Mouse (Mus musculus) midbrain, embryonic 15.5 days (tissue): Measurements from ENCODE around the gene Myo10. TPM values are rescaled to one million over a fixed set of nuclear protein-coding genes. Genes with fewer than 3 reads are reported as not detected.

ENCODE experiments used
- ATAC-seq: fragments of 200-750 bp; cut with Nextera tagmentation; replicated peaks from 2 replicates; pipeline ENCODE4 v1.8.0; 2017; ENCODE audit warnings: moderate TSS enrichment
- H3K27ac ChIP-seq: fragments of 300-500 bp; sonication (generic); 2 replicates; pipeline ENCODE4 v1.5.1; 2015; ENCODE audit warnings: mild to moderate bottlenecking, inconsistent platforms
- H3K27me3 ChIP-seq: fragments of 300-500 bp; sonication (generic); replicated peaks from 2 replicates; pipeline ENCODE4 v1.6.1; 2015; ENCODE audit warnings: inconsistent platforms
- H3K36me3 ChIP-seq: fragments of 300-500 bp; sonication (generic); replicated peaks from 2 replicates; pipeline ENCODE4 v1.6.1; 2015; ENCODE audit warnings: inconsistent platforms
- H3K4me1 ChIP-seq: fragments of 300-500 bp; sonication (generic); 2 replicates; pipeline ENCODE4 v1.6.1; 2015; ENCODE audit warnings: inconsistent platforms
- H3K4me2 ChIP-seq: fragments of 300-500 bp; sonication (generic); 2 replicates; pipeline ENCODE4 v1.6.1; 2015; ENCODE audit warnings: inconsistent platforms, mild to moderate bottlenecking, moderate library complexity
- H3K4me3 ChIP-seq: fragments of 300-500 bp; sonication (generic); 2 replicates; pipeline ENCODE4 v1.5.1; 2015; ENCODE audit warnings: mild to moderate bottlenecking, inconsistent platforms
- H3K9ac ChIP-seq: fragments of 300-500 bp; sonication (generic); 2 replicates; pipeline ENCODE4 v1.6.1; 2015; ENCODE audit warnings: mild to moderate bottlenecking, inconsistent platforms
- H3K9me3 ChIP-seq: fragments of 300-500 bp; sonication (generic); 2 replicates; pipeline ENCODE4 v1.6.1; 2016; ENCODE audit warnings: inconsistent platforms
- WGBS: fragments of 180-500 bp; shearing (Covaris S2); methylation state at CpG from one replicate; pipeline ENCODE4 v1.1.7; 2015; ENCODE audit warnings: mixed read lengths; 5-methylcytosine and 5-hydroxymethylcytosine counted together
- polyA plus RNA-seq: library from polyadenylated mRNA; unstranded; fragments of >200 nt; fragmentation: Nextera tagmentation; extraction: Ambion mirVana; gene quantifications from 2 replicates; pipeline ENCODE4 v1.2.1, GENCODE M21; 2015

Gene Myo10
- polyA plus RNA-seq, 1 experiment from 2014 or later, result 28.1 TPM

DNA sequence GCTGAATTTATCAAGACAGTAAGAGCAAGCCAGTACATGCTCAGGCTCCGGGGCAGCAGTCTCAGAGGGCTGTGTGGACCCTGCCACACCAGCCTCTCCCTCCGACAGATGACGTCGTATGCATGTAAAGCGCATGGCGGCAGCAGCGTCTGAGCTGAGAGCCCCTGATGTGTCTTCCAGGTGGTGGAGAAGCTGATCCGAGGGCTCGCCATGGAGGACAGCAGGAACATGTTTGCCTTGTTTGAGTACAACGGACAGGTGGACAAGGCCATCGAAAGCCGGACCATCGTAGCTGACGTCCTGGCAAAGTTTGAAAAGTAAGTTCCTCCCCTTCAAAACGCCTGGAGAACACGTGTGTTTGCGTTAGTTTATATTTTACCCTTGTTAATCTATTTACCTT, 184.0 kb downstream of the Myo10 start:
- WGBS, result 93% methylated on average over 17 of the region's 17 CpGs
- no peak for ATAC-seq
- H3K4me2 ChIP-seq, result no peak overlapping the region
- H3K27ac ChIP-seq, result no peak overlapping the region
- no peak overlapping the region for H3K9ac ChIP-seq
- H3K9me3 ChIP-seq, result no peaks in the 10 kb centered on the region
- no peaks in the 10 kb centered on the region for H3K27me3 ChIP-seq
- no peak overlapping the region for H3K4me3 ChIP-seq
- H3K4me1 ChIP-seq, result no peaks in the 10 kb centered on the region
- 0 out of 2 replicates have a peak, but pooled peaks cover 4% of the 10 kb centered on the region for H3K36me3 ChIP-seq

DNA sequence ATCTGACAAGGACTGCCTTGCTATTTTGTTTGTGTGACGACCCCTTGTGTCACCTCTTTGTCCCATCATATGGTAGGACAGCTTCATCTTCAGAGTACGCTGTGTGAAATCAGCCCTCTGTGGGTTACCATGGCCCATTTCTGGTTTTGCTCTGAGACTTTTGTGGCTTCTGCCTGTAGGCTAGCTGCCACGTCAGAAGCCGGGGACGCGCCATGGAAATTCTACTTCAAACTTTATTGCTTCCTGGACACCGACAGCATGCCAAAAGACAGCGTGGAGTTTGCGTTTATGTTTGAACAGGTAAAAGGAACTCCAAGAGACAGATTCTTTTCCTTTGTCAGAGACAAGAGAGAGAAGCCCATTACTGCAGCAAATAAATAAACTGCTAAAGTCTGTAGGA, 184.6 kb downstream of the Myo10 start:
- Histone ChIP-seq H3K9ac (no peak overlapping the region), H3K4me3 (no peak overlapping the region), H3K4me1 (no peaks in the 10 kb centered on the region), H3K9me3 (no peaks in the 10 kb centered on the region), H3K27me3 (no peaks in the 10 kb centered on the region), H3K36me3 (0 out of 2 replicates have a peak, but pooled peaks cover 4% of the 10 kb centered on the region), H3K4me2 (no peak overlapping the region), H3K27ac (no peak overlapping the region)
- ATAC-seq, result no peak
- WGBS, result 94% methylated on average over 9 of the region's 9 CpGs

DNA sequence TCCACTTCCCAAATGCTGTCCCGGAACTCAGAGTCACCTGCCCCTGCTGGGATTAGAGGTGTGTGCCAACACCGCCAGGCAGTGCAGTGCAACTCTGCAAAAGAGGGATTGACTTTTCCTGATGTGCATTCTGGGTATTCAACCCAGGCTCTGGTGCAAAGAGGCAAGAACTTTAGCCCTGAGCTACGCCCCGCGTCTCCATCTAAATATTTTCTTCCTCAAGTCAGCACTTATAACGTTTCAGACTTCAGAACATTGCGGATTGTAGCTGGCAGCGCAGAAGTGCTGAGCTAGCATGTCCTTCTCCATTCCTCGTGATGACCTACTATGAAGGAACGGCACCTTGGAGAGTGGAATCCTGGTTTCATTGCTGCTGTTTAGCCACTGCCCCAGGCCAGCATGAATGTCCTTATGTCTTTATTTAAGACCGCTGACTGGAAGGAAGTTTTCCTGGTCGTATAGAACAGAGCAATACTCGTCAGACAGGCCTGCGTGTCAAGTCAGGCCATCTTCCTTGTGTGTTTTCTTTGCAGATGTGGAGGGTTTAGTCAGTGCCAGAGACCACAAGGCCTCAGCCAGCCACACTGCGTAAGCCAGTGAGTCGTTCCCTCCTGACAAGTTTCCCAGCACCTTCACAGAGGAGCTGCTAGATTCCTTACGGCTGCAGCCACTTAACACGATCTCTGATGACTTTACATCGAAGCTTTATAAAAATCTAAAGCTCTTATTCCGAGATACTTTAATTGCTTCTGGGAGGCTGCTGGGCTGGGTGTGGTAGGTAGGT, 186.5 kb downstream of the Myo10 start:
- Histone ChIP-seq H3K9ac (no peak overlapping the region), H3K4me1 (no peaks in the 10 kb centered on the region), H3K4me2 (no peak overlapping the region), H3K27me3 (no peaks in the 10 kb centered on the region), H3K4me3 (no peak overlapping the region), H3K36me3 (peaks cover 4% of the 10 kb centered on the region; the same call in 1 of the 2 replicates), H3K27ac (no peak overlapping the region), H3K9me3 (no peaks in the 10 kb centered on the region)
- ATAC-seq, result no peak
- 92% methylated on average over 20 of the region's 20 CpGs for WGBS

DNA sequence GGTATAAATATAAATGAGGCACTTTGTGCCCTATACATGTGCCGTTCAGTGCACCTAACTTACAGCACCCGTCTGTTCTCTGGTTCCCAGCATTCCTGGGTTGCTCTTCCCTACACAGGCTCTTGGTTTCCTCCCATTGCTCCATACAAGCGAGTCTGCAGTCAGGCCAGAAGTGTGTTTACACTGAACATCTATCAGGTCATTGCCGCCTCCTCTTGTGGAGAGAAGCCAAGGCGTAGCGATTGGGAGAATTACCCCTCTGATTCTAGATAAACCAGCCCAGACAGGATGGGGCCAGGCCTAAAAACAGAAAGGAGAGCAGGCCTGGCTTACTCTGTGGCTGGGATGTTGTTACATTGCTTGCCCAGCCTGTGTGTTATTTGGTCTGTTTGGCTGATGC, 187.3 kb downstream of the Myo10 start:
- Histone ChIP-seq H3K27me3 (no peaks in the 10 kb centered on the region), H3K9ac (no peak overlapping the region), H3K36me3 (peaks cover 4% of the 10 kb centered on the region; the same call in 1 of the 2 replicates), H3K4me1 (no peaks in the 10 kb centered on the region), H3K9me3 (no peaks in the 10 kb centered on the region), H3K4me3 (no peak overlapping the region), H3K4me2 (no peak overlapping the region), H3K27ac (no peak overlapping the region)
- ATAC-seq, result no peak
- 96% methylated on average over 6 of the region's 6 CpGs for WGBS

DNA sequence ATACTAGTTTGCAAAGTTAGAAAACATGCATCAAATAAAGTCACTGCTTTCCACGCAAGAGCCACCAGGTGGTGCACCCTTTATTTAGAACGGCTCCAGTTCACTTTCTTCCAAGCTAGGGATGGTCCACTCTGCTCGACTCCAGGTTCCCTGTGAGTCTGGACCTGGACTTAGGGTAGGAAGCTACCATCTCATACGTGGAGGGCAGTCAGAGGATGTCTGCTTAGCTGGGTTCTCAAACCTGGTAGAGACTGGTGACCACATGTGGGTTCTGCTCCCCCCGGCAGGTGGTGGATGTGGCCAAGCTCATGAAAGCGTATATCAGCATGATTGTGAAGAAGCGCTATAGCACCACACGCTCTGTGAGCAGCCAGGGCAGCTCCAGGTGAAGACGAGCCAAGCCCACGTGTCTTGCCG, 189.5 kb downstream of the Myo10 start:
- 93% methylated on average over 11 of the region's 11 CpGs for WGBS
- Histone ChIP-seq H3K27me3 (no peaks in the 10 kb centered on the region), H3K9ac (no peak overlapping the region), H3K4me1 (no peaks in the 10 kb centered on the region), H3K9me3 (no peaks in the 10 kb centered on the region), H3K36me3 (peaks cover 4% of the 10 kb centered on the region; the same call in 1 of the 2 replicates), H3K27ac (no peak overlapping the region), H3K4me2 (no peak overlapping the region), H3K4me3 (no peak overlapping the region)
- ATAC-seq, result no peak

DNA sequence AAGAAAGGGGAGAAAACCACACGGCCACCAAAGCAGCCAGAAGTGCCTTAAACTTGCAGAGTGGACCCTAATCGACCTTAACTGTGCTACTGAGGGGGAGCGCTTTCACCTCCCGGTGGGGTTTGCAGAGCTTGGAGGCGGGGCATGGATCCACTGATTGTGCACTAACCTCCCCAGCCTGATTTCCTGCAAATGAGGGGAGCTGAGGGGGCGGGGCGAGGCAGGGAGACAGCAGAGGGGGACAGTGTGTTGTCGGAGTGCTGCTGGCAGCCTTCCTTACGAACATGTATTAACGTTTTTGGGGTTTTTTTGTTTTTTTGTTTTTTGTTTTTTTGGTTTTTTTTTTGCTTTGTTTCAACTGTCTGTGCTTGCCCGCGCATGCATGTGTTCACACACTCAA, 190.2 kb downstream of the Myo10 start:
- no peaks in the 10 kb centered on the region for H3K9me3 ChIP-seq
- no peak for ATAC-seq
- no peak overlapping the region for H3K27ac ChIP-seq
- H3K9ac ChIP-seq, result no peak overlapping the region
- no peak overlapping the region for H3K4me2 ChIP-seq
- WGBS, result 86% methylated on average over 12 of the region's 12 CpGs
- H3K4me1 ChIP-seq, result no peaks in the 10 kb centered on the region
- H3K36me3 ChIP-seq, result peaks cover 4% of the 10 kb centered on the region; the same call in 1 of the 2 replicates
- no peak overlapping the region for H3K4me3 ChIP-seq
- H3K27me3 ChIP-seq, result no peaks in the 10 kb centered on the region

DNA sequence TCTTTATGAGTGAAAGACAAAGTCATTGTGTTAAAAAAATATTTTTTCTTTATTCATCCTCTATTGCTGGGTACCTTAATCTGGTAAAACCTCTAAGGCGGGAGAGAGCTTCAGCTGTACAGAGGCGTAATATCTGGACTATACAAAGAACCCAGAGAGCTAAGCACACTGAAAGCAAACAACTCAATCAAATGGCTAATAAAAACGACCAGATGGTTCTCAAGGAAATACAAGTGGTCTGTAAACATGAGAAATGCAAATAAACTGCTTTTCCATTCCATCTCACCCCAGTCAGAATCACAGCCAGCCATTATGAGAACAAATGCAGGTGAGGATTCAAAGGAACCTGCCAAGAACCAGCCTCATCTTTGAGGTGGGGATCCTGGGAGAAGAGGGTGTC, 192.2 kb downstream of the Myo10 start:
- no peak overlapping the region for H3K9ac ChIP-seq
- WGBS, result 88% methylated on average over 3 of the region's 3 CpGs
- no peak for ATAC-seq
- no peaks in the 10 kb centered on the region for H3K9me3 ChIP-seq
- H3K4me2 ChIP-seq, result no peak overlapping the region
- H3K27me3 ChIP-seq, result no peaks in the 10 kb centered on the region
- H3K27ac ChIP-seq, result no peak overlapping the region
- H3K4me1 ChIP-seq, result no peaks in the 10 kb centered on the region
- no peaks in the 10 kb centered on the region; the same call in 1 of the 2 replicates for H3K36me3 ChIP-seq
- no peak overlapping the region for H3K4me3 ChIP-seq

DNA sequence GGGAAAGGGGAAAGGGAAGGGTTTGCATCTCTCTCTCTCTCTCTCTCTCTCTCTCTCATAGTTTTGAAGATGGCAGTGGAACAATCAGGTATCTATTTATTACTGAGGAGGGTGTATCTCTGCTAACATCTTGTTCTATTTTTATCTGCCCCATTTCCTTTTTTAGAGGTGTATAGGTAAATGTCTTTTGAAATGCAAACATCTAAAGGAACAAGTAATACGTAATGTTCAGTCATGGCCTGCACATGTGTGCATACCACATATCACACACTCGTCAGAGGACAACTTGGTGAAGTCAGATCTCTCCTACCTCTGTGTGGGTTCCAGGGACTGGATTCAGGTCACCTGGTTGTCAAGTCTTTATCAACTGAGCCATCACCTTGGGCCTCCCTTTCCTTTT, 194.9 kb downstream of the Myo10 start:
- H3K9me3 ChIP-seq, result no peaks in the 10 kb centered on the region
- H3K27me3 ChIP-seq, result no peaks in the 10 kb centered on the region
- ATAC-seq, result no peak
- 94% methylated on average over 2 of the region's 2 CpGs for WGBS
- no peaks in the 10 kb centered on the region for H3K4me1 ChIP-seq
- no peak overlapping the region for H3K4me2 ChIP-seq
- H3K4me3 ChIP-seq, result no peak overlapping the region
- H3K27ac ChIP-seq, result no peak overlapping the region
- no peak overlapping the region for H3K9ac ChIP-seq
- H3K36me3 ChIP-seq, result no peaks in the 10 kb centered on the region; the same call in 1 of the 2 replicates

DNA sequence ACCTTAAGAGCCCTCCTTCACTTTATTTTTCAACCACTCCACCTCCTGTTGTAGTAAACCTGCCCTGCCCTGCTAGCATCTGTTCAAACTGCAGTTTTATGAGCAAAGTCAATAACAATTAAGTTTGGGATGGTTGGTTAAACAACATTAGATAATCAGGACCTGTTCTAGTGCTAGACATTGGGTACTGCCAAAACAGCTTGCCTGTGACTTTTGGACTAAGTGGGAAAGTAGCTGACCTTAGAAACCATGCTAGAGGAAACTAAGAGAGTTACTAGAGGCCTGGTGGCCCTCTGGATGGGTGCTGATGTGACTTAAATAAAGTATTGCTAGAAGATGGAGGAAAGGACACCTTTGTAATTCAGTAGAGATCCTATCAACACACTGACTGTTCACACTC, 199.7 kb downstream of the Myo10 start:
- Histone ChIP-seq H3K4me2 (no peak overlapping the region), H3K9me3 (no peaks in the 10 kb centered on the region), H3K9ac (no peak overlapping the region), H3K27ac (no peak overlapping the region), H3K36me3 (no peaks in the 10 kb centered on the region), H3K27me3 (no peaks in the 10 kb centered on the region), H3K4me3 (no peak overlapping the region), H3K4me1 (no peaks in the 10 kb centered on the region)
- ATAC-seq, result no peak

DNA sequence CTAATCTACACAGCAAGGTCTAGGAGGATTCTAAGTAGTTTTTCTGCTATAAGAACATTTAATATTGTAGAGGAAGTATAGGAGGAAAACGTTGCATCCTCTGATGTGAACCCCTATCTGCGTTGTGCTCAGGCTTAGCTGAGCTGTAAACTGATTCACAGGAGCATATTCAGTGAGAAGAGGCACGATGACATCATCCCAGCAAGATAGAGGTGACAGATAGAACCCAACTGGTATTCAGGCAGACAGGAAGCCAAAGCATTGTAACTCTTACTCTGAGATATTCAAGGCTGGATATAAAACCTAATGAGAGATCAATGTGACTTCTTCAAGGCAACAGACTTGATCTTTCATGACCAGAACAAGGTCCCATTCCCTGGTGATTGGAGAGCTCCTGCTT, 200.3 kb downstream of the Myo10 start:
- no peak overlapping the region for H3K4me2 ChIP-seq
- WGBS, result 70% methylated on average over 3 of the region's 3 CpGs
- ATAC-seq, result no peak

DNA sequence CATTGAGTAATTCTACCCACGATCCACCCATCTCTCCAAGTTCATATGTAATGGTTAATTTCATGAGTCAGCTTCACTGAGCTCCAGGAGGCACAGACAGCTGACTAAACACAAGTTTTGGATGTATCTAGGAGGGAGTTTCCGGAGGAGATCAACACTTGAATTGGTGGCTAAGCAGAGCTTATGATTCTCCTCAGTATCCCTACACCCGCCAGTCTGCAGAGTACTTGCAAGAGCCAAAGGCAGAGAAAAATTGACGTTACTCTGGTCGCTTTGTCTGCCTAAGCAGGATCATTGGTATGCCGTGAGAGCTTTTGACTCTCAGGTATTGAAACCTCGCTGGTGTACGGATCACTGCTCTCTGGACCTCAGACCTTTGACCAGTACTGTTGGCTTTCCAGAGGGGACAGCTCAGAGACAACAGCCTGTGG, 204.2 kb downstream of the Myo10 start:
- H3K9ac ChIP-seq, result no peak overlapping the region
- WGBS, result 78% methylated on average over 8 of the region's 8 CpGs
- no peak for ATAC-seq

More for the DNA sequence above, 200.3 kb downstream of the Myo10 start:
- Histone ChIP-seq H3K27me3 (no peaks in the 10 kb centered on the region), H3K36me3 (no peaks in the 10 kb centered on the region), H3K4me1 (no peaks in the 10 kb centered on the region), H3K4me3 (no peak overlapping the region), H3K9ac (no peak overlapping the region), H3K27ac (no peak overlapping the region), H3K9me3 (no peaks in the 10 kb centered on the region)

DNA sequence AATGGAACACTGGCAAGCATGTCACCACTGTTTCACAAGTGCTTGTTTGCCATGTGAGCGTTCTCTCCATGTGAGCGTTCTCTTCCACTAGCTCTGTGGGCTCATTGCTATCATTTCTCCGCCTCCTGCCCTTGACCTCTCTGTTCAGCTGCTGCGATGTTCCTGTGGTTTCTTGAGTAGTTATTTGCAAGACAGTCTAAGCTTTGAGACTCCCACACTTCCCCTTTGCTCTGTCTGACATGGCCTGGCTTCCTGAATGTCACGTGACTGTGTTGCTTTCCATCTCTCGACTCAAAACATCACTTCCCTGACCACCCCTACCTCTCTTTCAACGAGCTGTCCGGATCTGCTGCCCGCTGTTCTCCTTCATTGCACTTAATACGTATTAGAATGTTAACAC, 206.1 kb downstream of the Myo10 start:
- Histone ChIP-seq H3K27ac (no peak overlapping the region), H3K4me3 (no peak overlapping the region), H3K36me3 (no peaks in the 10 kb centered on the region), H3K4me2 (no peak overlapping the region), H3K27me3 (no peaks in the 10 kb centered on the region), H3K4me1 (no peaks in the 10 kb centered on the region), H3K9me3 (no peaks in the 10 kb centered on the region), H3K9ac (no peak overlapping the region)
- ATAC-seq, result no peak
- WGBS, result 80% methylated on average over 10 of the region's 10 CpGs

More for the DNA sequence above, 204.2 kb downstream of the Myo10 start:
- Histone ChIP-seq H3K27ac (no peak overlapping the region), H3K36me3 (no peaks in the 10 kb centered on the region), H3K4me1 (no peaks in the 10 kb centered on the region), H3K4me3 (no peak overlapping the region), H3K27me3 (no peaks in the 10 kb centered on the region), H3K4me2 (no peak overlapping the region), H3K9me3 (no peaks in the 10 kb centered on the region)

DNA sequence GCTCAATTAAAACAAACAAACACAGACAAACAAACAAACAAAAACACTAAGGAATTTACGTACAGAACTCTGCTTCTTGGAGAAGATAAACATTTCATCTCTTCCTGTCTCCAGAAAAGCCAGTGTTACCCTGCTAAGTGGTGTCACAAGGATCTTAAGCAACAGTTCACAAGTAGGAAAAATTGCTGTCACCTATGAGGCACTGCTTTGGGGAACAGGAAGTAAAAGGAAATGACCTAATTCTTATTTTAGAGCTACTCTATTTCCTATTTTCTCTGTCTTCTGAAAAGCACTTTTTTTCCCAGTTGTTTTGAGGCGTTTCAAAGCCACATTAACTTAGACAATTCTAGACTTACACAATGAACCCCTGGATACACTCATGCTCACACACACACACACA, 208.1 kb downstream of the Myo10 start:
- Histone ChIP-seq H3K4me2 (no peak overlapping the region), H3K4me3 (no peak overlapping the region), H3K36me3 (no peaks in the 10 kb centered on the region), H3K9ac (no peak overlapping the region), H3K9me3 (no peaks in the 10 kb centered on the region), H3K27ac (no peak overlapping the region), H3K4me1 (no peaks in the 10 kb centered on the region), H3K27me3 (no peaks in the 10 kb centered on the region)
- ATAC-seq, result no peak
- 84% methylated on average over 2 of the region's 2 CpGs for WGBS
